Mouse (Mus musculus) forebrain, embryonic 10.5 days (tissue): Measurements from ENCODE around the gene Ckb. TPM values are rescaled to one million over a fixed set of nuclear protein-coding genes. Genes with fewer than 3 reads are reported as not detected.

Experiments
- DNase-seq: peaks from one replicate; pipeline ENCODE4 v3.0.0-alpha.2; 2017; ENCODE audit warnings: low spot score; ENCODE audit errors: extremely low spot score
- H3K27ac ChIP-seq: fragments of 300-500 bp; sonication (generic); 2 replicates; pipeline ENCODE4 v1.5.1; 2016; ENCODE audit warnings: mild to moderate bottlenecking
- H3K27me3 ChIP-seq: fragments of 300-500 bp; sonication (generic); 2 replicates; pipeline ENCODE4 v1.6.1; 2016; ENCODE audit warnings: mild to moderate bottlenecking; ENCODE audit not compliant: poor library complexity, severe bottlenecking
- H3K36me3 ChIP-seq: fragments of 300-500 bp; sonication (generic); replicated peaks from 2 replicates; pipeline ENCODE4 v1.6.1; 2016; ENCODE audit warnings: mild to moderate bottlenecking, moderate library complexity
- H3K4me1 ChIP-seq: fragments of 300-500 bp; sonication (generic); 2 replicates; pipeline ENCODE4 v1.6.1; 2016
- H3K4me3 ChIP-seq: fragments of 300-500 bp; sonication (generic); 2 replicates; pipeline ENCODE4 v1.5.1; 2016; ENCODE audit warnings: mild to moderate bottlenecking, moderate library complexity
- H3K9me3 ChIP-seq: fragments of 300-500 bp; sonication (generic); 2 replicates; pipeline ENCODE4 v1.6.1; 2016; ENCODE audit warnings: mild to moderate bottlenecking, moderate library complexity
- WGBS: fragments of 180-500 bp; shearing (Covaris S2); methylation state at CpG from one replicate; pipeline ENCODE4 v1.1.7; 2016; 5-methylcytosine and 5-hydroxymethylcytosine counted together
- polyA plus RNA-seq: library from polyadenylated mRNA; unstranded; fragments of >200 nt; fragmentation: Nextera tagmentation; extraction: Ambion mirVana; gene quantifications from 2 replicates; pipeline ENCODE4 v1.2.1, GENCODE M21; 2016

Ckb gene
- polyA plus RNA-seq, 1 experiment from 2014 or later, result 1,567 TPM

DNA sequence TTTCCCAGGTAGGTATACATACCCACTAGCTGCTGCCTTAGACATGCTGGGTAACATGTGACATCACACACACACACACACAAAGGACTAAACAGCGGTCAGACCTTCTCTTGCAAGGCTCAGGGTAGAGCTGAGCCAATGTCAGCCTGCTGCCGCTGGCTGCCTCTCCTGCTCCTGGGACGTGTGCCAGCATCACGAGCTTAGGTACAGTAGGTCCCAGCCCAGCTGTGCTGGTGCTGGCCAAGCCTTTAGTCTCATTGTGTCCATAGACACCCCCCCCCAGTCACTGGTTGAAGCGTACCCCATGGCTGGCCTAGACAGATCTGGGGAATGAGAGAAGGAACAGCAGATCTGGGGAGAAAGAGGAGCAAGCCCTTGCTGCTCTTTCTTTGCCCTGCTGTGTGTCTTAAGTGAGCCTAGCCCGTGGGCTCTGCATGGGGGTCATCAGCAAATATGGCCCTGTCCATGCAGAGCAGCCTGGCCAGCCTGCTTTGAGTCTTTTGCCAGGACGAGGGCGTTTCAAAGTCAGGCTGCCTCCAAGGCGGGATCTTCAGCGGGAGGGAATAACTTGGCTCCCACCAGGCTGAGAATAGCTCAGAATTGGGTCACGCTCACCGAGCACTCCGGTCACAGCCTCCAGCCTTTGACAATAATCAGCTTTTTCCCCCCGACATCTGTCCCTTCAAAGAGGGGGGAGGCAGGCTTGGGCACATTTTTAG is 15.4 kb upstream of the Ckb start:
- peaks cover 20% of the 10 kb centered on the region for H3K36me3 ChIP-seq
- H3K9me3 ChIP-seq, result no peaks in the 10 kb centered on the region
- DNase-seq, result no peak
- 41% methylated on average over 14 of the region's 14 CpGs for WGBS
- no peaks in the 10 kb centered on the region for H3K27me3 ChIP-seq
- peaks cover 70% of the 10 kb centered on the region for H3K4me1 ChIP-seq
- no peak overlapping the region for H3K4me3 ChIP-seq
- peak overlapping the region; percentile 98 for H3K27ac ChIP-seq

DNA sequence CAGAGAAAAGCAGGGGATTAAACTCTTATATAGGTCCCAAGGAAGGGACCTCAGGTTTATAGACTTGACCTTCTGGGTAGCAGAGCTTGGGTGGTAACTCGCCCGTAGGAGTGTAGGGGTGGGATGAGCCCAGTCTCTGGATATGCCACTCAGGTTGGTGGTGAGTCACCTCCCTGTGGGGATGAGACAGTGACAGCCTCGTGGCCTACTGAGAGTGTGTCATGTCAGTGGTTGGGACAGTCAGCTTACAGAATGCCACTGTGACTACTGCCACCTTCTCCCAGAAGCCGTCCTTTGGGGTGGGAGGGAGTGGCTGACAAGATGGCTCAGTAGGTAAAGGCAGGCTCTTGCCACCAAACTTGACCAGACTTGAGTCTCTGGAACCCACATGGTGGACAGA is 14.3 kb upstream of the Ckb start:
- 86% methylated on average over 4 of the region's 4 CpGs for whole genome bisulfite sequencing
- no peaks in the 10 kb centered on the region for H3K27me3 ChIP-seq
- no peaks in the 10 kb centered on the region for H3K9me3 ChIP-seq

DNA sequence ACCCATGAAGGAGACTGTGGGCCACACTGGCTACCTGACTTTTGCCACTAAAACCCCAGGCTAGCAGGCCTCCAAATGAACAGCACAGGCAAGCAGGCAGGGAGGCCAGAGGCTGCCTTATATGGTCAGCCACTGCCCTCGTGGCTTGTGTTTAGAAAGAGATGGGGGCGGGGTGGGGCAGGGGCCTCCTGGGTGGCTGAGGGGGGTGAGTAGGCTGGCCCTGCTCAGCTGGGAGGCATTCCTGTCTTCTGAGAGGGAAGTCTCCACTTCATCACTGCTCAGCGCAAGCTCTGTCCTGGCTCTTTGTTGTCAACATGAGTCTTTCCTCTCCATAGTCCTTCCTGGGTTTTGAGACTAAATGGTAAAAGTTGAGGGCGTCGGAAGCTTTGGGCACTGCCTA is 10.7 kb upstream of the Ckb start:
- no peak overlapping the region for H3K4me3 ChIP-seq

More for the DNA sequence above, 14.3 kb upstream of the Ckb start:
- Histone ChIP-seq H3K27ac (peak overlapping the region; percentile 98), H3K4me1 (peaks cover 62% of the 10 kb centered on the region), H3K4me3 (no peak overlapping the region), H3K36me3 (peaks cover 32% of the 10 kb centered on the region)
- no peak for DNase-seq

DNA sequence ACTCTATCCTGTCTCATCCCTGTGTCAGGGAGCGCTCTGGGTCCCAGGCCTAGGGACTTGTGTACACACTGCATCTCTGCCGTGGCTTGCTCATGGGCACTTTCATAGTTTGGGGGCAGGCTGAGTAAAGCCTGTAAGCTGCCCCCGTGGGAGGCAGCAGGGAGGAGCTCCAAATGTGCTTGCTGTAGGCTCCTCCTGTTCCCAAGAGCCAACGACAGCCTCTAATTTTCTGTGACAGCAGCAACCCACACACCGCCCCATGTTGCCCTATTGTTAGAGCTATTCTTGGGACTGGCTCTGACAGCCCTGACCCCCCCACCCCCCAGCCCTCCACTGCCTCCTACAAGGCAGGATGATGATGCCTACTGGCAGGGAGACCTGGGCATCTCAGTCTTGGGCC is 9.9 kb upstream of the Ckb start:
- H3K9me3 ChIP-seq, result no peaks in the 10 kb centered on the region
- peaks cover 55% of the 10 kb centered on the region for H3K36me3 ChIP-seq
- no peaks in the 10 kb centered on the region for H3K27me3 ChIP-seq
- WGBS, result 91% methylated on average over 5 of the region's 5 CpGs
- 0 out of 2 replicates have a peak overlapping the region, but pooled peaks have one; percentile 20 for H3K27ac ChIP-seq
- peaks cover 50% of the 10 kb centered on the region for H3K4me1 ChIP-seq
- DNase-seq, result no peak
- no peak overlapping the region for H3K4me3 ChIP-seq

More for the DNA sequence above, 10.7 kb upstream of the Ckb start:
- Histone ChIP-seq H3K4me1 (peaks cover 50% of the 10 kb centered on the region), H3K36me3 (peaks cover 55% of the 10 kb centered on the region), H3K9me3 (no peaks in the 10 kb centered on the region), H3K27ac (peak overlapping the region; percentile 40; the same call in 1 of the 2 replicates), H3K27me3 (no peaks in the 10 kb centered on the region)
- no peak for DNase-seq
- WGBS, result 78% methylated on average over 5 of the region's 5 CpGs

DNA sequence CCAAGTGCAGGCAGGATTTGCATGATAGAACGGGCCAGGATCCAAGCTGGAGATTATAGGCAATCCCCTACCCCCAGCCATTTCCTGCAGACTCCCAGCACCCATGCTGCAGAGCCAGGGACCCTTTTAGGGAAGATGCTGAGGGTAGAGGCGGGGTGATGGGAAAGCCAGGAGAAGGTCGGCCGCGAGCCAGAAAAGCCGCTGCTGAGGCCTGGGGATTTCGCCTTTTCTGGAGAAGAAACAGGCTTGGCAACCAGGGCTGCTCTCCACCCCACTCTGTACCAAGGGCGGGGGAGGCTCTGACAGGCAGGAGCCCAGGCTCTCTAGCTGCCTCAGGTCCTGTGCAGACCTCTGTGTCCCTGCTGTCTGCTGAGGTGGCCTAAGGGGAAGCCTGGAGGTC is 9.2 kb upstream of the Ckb start:
- Histone ChIP-seq H3K9me3 (no peaks in the 10 kb centered on the region), H3K36me3 (peaks cover 55% of the 10 kb centered on the region), H3K4me1 (peaks cover 48% of the 10 kb centered on the region), H3K4me3 (no peak overlapping the region), H3K27me3 (peaks cover 5% of the 10 kb centered on the region; the same call in 1 of the 2 replicates), H3K27ac (no peak overlapping the region)
- no peak for DNase-seq
- 88% methylated on average over 8 of the region's 8 CpGs for WGBS

DNA sequence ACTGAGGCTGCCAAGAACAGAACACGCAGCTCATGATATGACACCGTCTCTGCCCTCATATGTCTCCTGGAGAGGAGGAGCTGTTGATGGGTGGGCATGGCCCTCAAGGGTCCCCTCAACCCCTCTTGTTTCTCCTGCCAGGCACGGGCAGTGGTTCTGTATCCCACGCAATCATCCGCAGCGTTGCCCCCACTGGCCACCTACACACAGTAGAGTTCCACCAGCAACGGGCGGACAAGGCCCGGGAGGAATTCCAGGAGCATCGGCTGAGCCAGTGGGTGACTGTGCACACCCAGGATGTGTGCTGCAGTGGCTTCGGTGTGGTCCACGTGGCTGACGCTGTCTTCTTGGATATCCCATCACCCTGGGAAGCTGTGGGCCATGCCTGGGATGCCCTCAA is 8.5 kb upstream of the Ckb start:
- DNase-seq, result no peak
- H3K27me3 ChIP-seq, result peaks cover 11% of the 10 kb centered on the region
- H3K4me1 ChIP-seq, result peaks cover 43% of the 10 kb centered on the region
- peaks cover 55% of the 10 kb centered on the region for H3K36me3 ChIP-seq
- no peaks in the 10 kb centered on the region for H3K9me3 ChIP-seq
- H3K27ac ChIP-seq, result no peak overlapping the region
- WGBS, result 94% methylated on average over 13 of the region's 13 CpGs
- H3K4me3 ChIP-seq, result no peak overlapping the region

DNA sequence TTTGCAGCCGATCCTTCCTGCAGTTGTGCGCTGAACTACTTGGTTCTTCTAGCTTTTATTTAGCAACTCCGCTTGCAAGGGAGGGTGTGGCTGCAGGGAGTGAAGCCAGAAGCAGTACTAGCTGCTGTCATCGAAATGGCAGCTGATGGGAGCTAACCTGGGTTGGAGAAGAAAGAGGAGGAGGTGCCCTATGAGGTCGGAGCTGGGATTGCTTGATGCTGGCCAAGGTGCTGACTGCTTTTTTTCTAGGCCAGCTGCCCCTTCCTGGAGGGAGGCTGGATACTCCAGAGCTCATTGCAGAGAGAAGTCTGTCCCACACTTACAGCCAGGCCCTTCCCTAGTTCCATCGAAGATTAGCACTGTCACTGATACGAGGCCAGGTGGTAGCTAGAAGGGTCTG is 6.9 kb upstream of the Ckb start:
- Histone ChIP-seq H3K4me3 (peak overlapping the region; percentile 98), H3K4me1 (peaks cover 47% of the 10 kb centered on the region), H3K9me3 (no peaks in the 10 kb centered on the region), H3K36me3 (peaks cover 50% of the 10 kb centered on the region), H3K27me3 (peaks cover 28% of the 10 kb centered on the region), H3K27ac (peak overlapping the region; percentile 95)
- no peak for DNase-seq
- WGBS, result 59% methylated on average over 7 of the region's 7 CpGs

DNA sequence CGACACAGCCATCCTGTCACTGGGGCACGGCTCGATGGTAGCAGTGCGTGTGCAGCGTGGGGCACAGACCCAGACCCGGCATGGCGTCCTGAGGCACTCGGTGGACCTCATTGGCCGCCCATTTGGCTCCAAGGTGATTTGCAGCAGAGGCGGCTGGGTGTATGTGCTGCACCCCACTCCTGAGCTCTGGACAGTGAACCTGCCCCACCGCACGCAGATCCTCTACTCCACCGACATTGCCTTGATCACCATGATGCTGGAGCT is 6.5 kb upstream of the Ckb start:
- 8% methylated on average over 13 of the region's 13 CpGs for WGBS
- Histone ChIP-seq H3K4me1 (peaks cover 50% of the 10 kb centered on the region), H3K27me3 (peaks cover 32% of the 10 kb centered on the region), H3K36me3 (peaks cover 46% of the 10 kb centered on the region), H3K9me3 (no peaks in the 10 kb centered on the region), H3K4me3 (peak overlapping the region; percentile 98), H3K27ac (peak overlapping the region; percentile 95)
- no peak for DNase-seq

GRCm38 (mm10) chr12:111677882-111678669 is 5.9 kb upstream of the Ckb start, which contains the start of gene Trmt61a:
Gene Trmt61a (plus strand): TSS chr12:111678105.
- Histone ChIP-seq H3K36me3 (peaks cover 40% of the 10 kb centered on the region), H3K4me1 (peaks cover 52% of the 10 kb centered on the region), H3K27me3 (peaks cover 37% of the 10 kb centered on the region), H3K27ac (peak within 1 kb of the TSS; percentile 95), H3K4me3 (peak within 1 kb of the TSS; percentile 98), H3K9me3 (no peaks in the 10 kb centered on the region)
- DNase-seq, result peak; percentile 93
- under 1% methylated on average over 51 of the region's 51 CpGs for WGBS

DNA sequence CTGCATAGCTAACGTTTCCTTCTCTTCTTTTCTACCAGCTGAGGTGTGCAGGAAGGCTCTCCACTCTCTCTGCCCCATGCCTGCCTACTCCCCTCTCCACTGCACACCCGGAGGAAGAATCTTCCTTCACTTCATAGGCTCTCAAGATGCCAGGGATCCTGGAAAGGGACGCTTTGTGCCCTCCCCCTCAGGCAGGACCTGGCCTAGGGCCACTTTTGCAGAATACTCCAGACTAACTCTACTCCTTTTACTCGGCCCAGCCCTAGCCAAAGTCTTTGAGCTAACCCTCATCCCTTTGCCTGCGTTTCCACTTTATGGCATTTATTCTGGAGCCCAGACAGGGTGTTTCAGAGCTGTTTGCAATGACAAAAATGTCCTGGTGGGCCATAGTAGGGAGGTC is 5.3 kb upstream of the Ckb start:
- peak overlapping the region; percentile 98 for H3K4me3 ChIP-seq
- DNase-seq, result no peak
- H3K4me1 ChIP-seq, result peaks cover 52% of the 10 kb centered on the region
- H3K36me3 ChIP-seq, result peaks cover 34% of the 10 kb centered on the region
- peak overlapping the region; percentile 95 for H3K27ac ChIP-seq
- WGBS, result 19% methylated on average over 5 of the region's 5 CpGs
- no peaks in the 10 kb centered on the region for H3K9me3 ChIP-seq
- peaks cover 43% of the 10 kb centered on the region for H3K27me3 ChIP-seq

DNA sequence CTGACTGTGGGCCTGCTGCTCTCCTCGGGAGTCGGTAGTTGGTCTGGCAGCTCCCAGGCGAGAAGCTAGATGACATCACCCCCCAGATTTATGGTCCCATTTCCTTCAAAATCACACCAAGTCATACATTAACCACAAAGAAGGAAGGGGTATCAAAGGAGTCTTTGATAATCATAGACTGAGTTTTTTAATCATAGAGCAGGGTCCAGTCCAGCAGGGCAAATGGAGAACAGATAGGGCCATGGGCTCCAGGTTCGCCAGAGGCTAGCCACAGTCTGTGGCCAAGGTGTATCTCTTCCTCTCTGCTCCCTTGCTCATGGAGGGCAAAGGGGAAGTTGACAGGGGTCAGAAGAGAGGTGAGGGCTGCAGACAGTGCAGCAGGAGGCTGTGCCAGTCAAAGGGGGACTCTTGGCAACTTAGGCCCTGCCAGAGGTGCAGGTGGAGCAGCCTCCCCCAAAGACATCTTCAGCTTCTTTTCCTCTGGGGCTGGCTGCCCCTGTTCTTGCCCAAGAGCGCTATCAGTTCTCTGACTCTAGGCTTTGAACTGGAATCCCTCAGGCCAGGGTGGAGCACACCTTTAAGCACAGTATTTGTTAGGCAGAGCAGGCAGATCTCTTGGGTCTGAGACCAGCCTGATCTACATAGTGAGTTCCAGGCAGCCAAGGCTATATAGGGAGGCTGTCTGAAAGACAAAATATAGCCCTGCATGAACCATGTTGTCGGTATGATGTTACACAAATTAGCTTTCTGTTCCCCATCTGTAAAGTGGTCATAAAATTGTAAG is 3.9 kb upstream of the Ckb start:
- WGBS, result 89% methylated on average over 6 of the region's 6 CpGs
- DNase-seq, result no peak
- Histone ChIP-seq H3K9me3 (no peaks in the 10 kb centered on the region), H3K27ac (no peak overlapping the region; the same call in 1 of the 2 replicates), H3K4me3 (no peak overlapping the region), H3K27me3 (peaks cover 57% of the 10 kb centered on the region), H3K4me1 (peaks cover 64% of the 10 kb centered on the region), H3K36me3 (peaks cover 25% of the 10 kb centered on the region)

- H3K4me3 ChIP-seq, result no peak overlapping the region
- H3K27ac ChIP-seq, result no peak overlapping the region
- peaks cover 67% of the 10 kb centered on the region for H3K27me3 ChIP-seq
- H3K36me3 ChIP-seq, result peaks cover 25% of the 10 kb centered on the region
- 70% methylated on average over 2 of the region's 2 CpGs for WGBS
- DNase-seq, result no peak
- H3K4me1 ChIP-seq, result peaks cover 68% of the 10 kb centered on the region
- H3K9me3 ChIP-seq, result no peaks in the 10 kb centered on the region
Measured at GRCm38 (mm10) chr12:111674850-111675486, 2.8 kb upstream of the Ckb start.
